Mouse (Mus musculus) cerebellum, adult 2 months (tissue): ENCODE results near the gene Aox2.

Source experiments
- CTCF ChIP-seq: fragments of 200-500 bp; IDR thresholded peaks from 2 replicates; pipeline ENCODE4 v1.5.1; 2011; ENCODE audit warnings: low read depth, mild to moderate bottlenecking, control low read depth, low read length, moderate library complexity, borderline replicate concordance; ENCODE audit not compliant: insufficient read depth
- POLR2A ChIP-seq: fragments of 200-500 bp; IDR thresholded peaks from 2 replicates; pipeline ENCODE4 v1.6.1; 2011; ENCODE audit warnings: low read length, control low read depth, borderline replicate concordance; ENCODE audit not compliant: insufficient read depth

DNA sequence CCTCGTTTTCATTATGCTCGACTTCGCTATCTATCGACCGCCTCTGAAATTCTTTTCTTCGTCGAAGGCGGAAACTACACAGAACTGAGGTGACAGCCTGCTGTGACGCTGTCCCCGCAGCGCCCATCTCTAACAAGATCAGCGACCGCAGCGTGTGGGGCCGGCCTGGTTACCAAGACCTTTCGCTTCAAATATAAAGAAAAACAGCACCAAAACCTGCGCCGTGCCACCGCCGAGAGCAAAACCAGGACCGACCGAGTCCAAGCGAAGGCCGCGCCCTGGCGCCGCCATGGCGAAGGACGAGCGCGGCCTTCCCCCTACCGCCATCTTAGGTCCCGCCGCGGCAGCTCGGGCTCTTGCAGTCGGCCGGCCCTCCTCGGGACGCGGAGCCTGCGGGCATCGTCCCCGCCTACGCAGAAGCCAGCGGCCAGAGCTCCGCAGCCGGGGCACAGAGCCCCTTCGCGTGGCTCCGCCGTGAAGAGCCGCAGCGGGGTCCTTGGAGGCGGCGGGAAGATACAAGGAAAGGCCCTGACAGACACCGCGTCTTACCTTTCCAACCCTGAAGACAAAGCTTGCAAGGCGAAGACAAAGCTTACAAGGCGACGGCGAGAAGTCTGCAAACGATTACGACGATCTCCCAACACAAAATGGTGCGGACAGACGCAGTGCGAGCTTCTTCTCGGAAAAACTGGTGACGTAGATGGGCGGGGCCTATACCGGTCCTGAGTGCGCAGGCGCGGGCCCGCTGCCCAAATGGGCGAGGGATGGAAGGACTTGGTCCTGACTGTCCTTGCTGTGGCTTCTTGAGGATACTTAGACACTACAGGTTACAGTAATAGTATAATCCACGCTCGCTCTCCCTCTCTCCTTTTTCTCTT is 145.5 kb downstream of the Aox2 start, which contains the start of gene Clk1:
- TF ChIP-seq CTCF (no peak), POLR2A (peak; percentile 100)
